Comparison of ENCODE assay signal across 23 mouse cellular contexts in genomic region chr3:86201645-86202175, GRCm38 (mm10). TPM values are rescaled to one million over a fixed set of nuclear protein-coding genes. Genes with fewer than 3 reads are reported as not detected.
DNase-seq lines count a peak whose midpoint lies in the region.
"Had no signal": no experiment of that assay in that cellular context is flagged by ENCODE, and none has a peak within 500 bp of the region (broad histone marks: within the 10 kb centered on the region; RNA-seq: fewer than 3 reads in every experiment).

No protein-coding gene starts in this region.

- peak overlapping the region; percentile 40 for H3K4me3 ChIP-seq in megakaryocyte, embryonic 14.5 days (replicated peaks)
- no peak overlapping the region for H3K4me3 ChIP-seq in heart, embryonic 10.5 days
- H3K4me3 ChIP-seq: limb, embryonic 15.5 days; neural tube, embryonic 12.5 days had no signal

- H3K27me3 ChIP-seq in megakaryocyte, embryonic 14.5 days (replicated peaks) = no peaks in the 10 kb centered on the region
- no peaks in the 10 kb centered on the region for H3K27me3 ChIP-seq in heart, embryonic 10.5 days (ENCODE audit: insufficient read depth, poor library complexity, severe bottlenecking)
- H3K27me3 ChIP-seq: limb, embryonic 15.5 days; neural tube, embryonic 12.5 days had no signal

- no peak overlapping the region for H3K27ac ChIP-seq in heart, embryonic 10.5 days
- H3K27ac ChIP-seq: hindbrain, embryonic 14.5 days; kidney, postnatal 0 days; limb, embryonic 15.5 days; neural tube, embryonic 12.5 days had no signal

- H3K4me1 ChIP-seq in megakaryocyte, embryonic 14.5 days = peaks cover 32% of the 10 kb centered on the region
- no peaks in the 10 kb centered on the region for H3K4me1 ChIP-seq in heart, embryonic 10.5 days
- H3K4me1 ChIP-seq: limb, embryonic 15.5 days; neural tube, embryonic 12.5 days had no signal

- peak; percentile 43 for DNase-seq in 3T3-L1 (ENCODE audit: low read depth, low spot score)
- peak; percentile 26 for DNase-seq in NIH3T3 (ENCODE audit: low read depth)
- peak; percentile 35 to 38 for DNase-seq in adrenal gland, postnatal 36 days
- DNase-seq in urinary bladder, postnatal 25 days (ENCODE audit: low spot score) = no peak
- DNase-seq in cerebellum, postnatal 25 days = no peak
- DNase-seq in heart, embryonic 10.5 days (ENCODE audit: low spot score) = no peak
- DNase-seq: cerebellum, adult 18-20 months; cerebellum, postnatal 36 days; gastrocnemius, postnatal 10 days; heart, adult 18-20 months; heart, postnatal 36 days; kidney, adult 2 months; left cerebral cortex, postnatal 4 days; lung, adult 18-20 months; lung, postnatal 10 days; midbrain, embryonic 14.5 days; retina, postnatal 1 day; thymus, postnatal 14 days had no signal

- no peaks in the 10 kb centered on the region for H3K36me3 ChIP-seq in megakaryocyte, embryonic 14.5 days (replicated peaks; ENCODE audit: low read length)
- H3K36me3 ChIP-seq in heart, embryonic 10.5 days = no peaks in the 10 kb centered on the region
- H3K36me3 ChIP-seq: limb, embryonic 15.5 days; neural tube, embryonic 12.5 days had no signal

- no peaks in the 10 kb centered on the region for H3K9me3 ChIP-seq in megakaryocyte, embryonic 14.5 days
- no peaks in the 10 kb centered on the region for H3K9me3 ChIP-seq in heart, embryonic 10.5 days
- H3K9me3 ChIP-seq: limb, embryonic 15.5 days; neural tube, embryonic 12.5 days had no signal

- 78% methylated on average over 1 of the region's 1 CpGs for WGBS in heart, embryonic 10.5 days

RNA-seq across cellular contexts. Expression of gene Lrba, which starts 22.8 kb away (rescaled TPM):
- total RNA-seq in adrenal gland, postnatal 36 days (2021) = 10 to 100 TPM; 28.9 to 38.1 TPM
- polyA plus RNA-seq in megakaryocyte, embryonic 14.5 days (2012; ENCODE audit: insufficient read depth, low replicate concordance) = 8.9 and 9.7 TPM in 2 replicates
- polyA plus RNA-seq in heart, embryonic 10.5 days (2016; fragmentation: Nextera tagmentation; extraction: Ambion mirVana) = 2.5 and 3.1 TPM in 2 replicates

RNA-seq across cellular contexts. Expression of gene Rps3a1, which starts 59.2 kb away (rescaled TPM):
- total RNA-seq in adrenal gland, postnatal 36 days (2021) = 100 to 1,000 TPM; 819 TPM
- 14.5 and 291 TPM in 2 replicates for polyA plus RNA-seq in megakaryocyte, embryonic 14.5 days (2012; ENCODE audit: insufficient read depth, low replicate concordance)
- polyA plus RNA-seq in heart, embryonic 10.5 days (2016; fragmentation: Nextera tagmentation; extraction: Ambion mirVana) = 903 and 1,025 TPM in 2 replicates

Comparison
In these comparisons a context has a peak if more than half of its experiments do, and no peak if none do; other contexts are left out.
1. DNase-seq: peak in 3T3-L1 (single experiment), NIH3T3 (single experiment) and adrenal gland, postnatal 36 days (2 of 2); none in urinary bladder, postnatal 25 days (single experiment), cerebellum, postnatal 25 days (0 of 2) and heart, embryonic 10.5 days (single experiment).